Mouse (Mus musculus) layer of hippocampus, adult 6 months (tissue): Measurements from ENCODE around the gene Olfr1491. TPM values are rescaled to one million over a fixed set of nuclear protein-coding genes. Genes with fewer than 3 reads are reported as not detected.

Experiments
- long read RNA-seq, 2 experiments: library from polyadenylated mRNA; unstranded; transcript quantifications; one replicate each; pipeline ENCODE4 v2.0.0; 2019 to 2020
- polyA plus RNA-seq: library from polyadenylated mRNA; unstranded; fragments of <200 nt; fragmentation: Nextera tagmentation; gene quantifications from 2 replicates; pipeline ENCODE4 v1.2.3, GENCODE M21; 2021

The Olfr1491 gene
- polyA plus RNA-seq: not detected in 2 replicates
- long read RNA-seq, experiment 1: 0 reads
- long read RNA-seq, experiment 2: 0 reads

DNA sequence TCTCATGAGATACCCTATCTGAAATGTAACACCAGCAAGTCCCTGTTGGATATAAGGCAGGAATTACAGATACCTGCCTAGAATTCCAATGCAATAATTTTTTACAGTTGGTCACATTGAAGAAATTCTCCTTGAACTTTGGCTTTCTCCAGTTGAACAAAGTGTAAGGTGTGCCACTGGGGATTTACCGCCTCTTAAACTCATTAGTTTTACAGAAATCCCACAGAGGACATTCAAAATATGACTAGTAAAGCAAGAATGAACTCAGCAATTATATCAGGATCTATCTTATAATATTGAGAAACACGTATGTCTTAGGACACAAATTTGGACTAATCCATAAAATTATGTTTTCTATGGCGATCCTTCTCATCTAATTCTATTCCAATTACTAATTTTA is at the start of gene Olfr1491:
Olfr1491 (plus strand) TSS at position 301 of the 400 bp plus-strand sequence.

DNA sequence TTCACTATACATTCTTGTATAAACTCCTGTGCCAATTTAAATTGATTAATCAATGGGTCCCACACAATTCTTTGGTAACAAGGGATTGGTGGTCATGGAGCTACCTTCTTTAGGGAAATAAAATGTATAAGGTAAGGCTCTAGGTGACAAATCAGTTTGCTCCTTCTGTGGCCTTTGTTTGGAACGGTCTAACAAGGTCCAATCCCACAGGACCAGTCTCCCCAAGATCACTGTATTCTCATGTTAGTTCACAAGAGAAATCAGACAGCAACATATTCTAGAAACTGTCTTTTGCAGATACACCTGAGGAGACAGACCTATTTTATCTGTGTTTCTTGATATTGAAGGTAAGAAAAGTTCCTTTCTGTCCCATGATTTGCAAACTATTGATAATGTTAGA is 46.3 kb upstream of the Olfr1491 start, which contains the start of gene Olfr1490:
Olfr1490 (plus strand) TSS at position 301 of the 400 bp plus-strand sequence.

DNA sequence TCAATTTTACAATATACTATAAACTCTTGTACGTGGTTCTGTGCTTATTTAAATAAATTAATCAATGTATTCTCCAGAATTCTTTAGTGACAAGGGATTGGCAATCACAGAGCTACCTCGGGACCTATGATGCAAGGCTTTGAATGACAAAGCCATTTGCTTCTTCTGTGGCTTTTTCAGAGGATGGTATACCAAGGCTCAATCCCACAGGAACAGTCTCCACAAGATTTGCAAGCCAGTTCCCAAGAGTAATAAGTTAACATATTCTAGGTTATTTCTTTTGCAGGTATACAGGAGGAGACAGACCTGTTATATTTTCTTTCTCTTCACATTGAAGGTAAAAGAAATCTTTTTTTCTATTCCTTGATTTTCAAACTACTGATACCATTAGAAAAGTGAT is 25.9 kb downstream of the Olfr1491 start, which contains the start of gene Olfr1493-ps1:
Olfr1493-ps1 (plus strand) TSS at position 301 of the 400 bp plus-strand sequence.

DNA sequence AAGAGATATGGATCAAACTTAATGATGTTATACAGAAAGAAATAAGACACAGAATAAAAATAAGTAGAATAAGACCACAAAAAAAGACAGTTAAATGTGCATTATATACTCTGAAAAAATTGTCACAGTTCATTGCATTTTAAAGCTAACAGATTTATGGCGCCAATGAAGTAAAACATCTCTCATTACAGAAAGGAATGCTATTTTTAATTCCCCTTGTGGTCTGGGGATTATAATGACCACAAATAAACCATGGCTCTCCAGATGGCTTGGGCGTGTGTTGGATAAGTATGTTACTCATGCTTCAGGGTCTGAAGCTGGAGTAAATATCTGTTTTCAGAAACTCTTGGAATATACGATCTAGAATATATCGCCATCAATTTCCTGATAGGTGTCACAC is 42.4 kb downstream of the Olfr1491 start, which contains the start of gene Olfr1494:
Olfr1494 (plus strand) TSS at position 301 of the 400 bp plus-strand sequence.

Other genes starting within 250 kb of the Olfr1491 start
- gene Olfr1472, start 241.2 kb upstream of the Olfr1491 start, polyA plus RNA-seq: not detected in 2 replicates
- not detected in 2 replicates for gene Olfr1474, start 227.7 kb upstream of the Olfr1491 start, polyA plus RNA-seq
- not detected in 2 replicates for gene Olfr1475, start 217.1 kb upstream of the Olfr1491 start, polyA plus RNA-seq
- gene Olfr1477, start 196.7 kb upstream of the Olfr1491 start, polyA plus RNA-seq: not detected in 2 replicates
- not detected in 2 replicates for gene Olfr1480, start 169.4 kb upstream of the Olfr1491 start, polyA plus RNA-seq
- not detected in 2 replicates for gene Olfr1484, start 113.8 kb upstream of the Olfr1491 start, polyA plus RNA-seq
- gene Olfr1487, start 79.9 kb upstream of the Olfr1491 start, polyA plus RNA-seq: not detected in 2 replicates
- not detected in 2 replicates for gene Olfr1489, start 65.6 kb upstream of the Olfr1491 start, polyA plus RNA-seq
- gene Olfr1490, start 46.2 kb upstream of the Olfr1491 start, polyA plus RNA-seq: not detected in 2 replicates
- not detected in 2 replicates for gene Olfr1493-ps1, start 26.0 kb downstream of the Olfr1491 start, polyA plus RNA-seq
- not detected in 2 replicates for gene Olfr1494, start 42.5 kb downstream of the Olfr1491 start, polyA plus RNA-seq
- gene Olfr1495, start 67.3 kb downstream of the Olfr1491 start, polyA plus RNA-seq: not detected in 2 replicates
- gene Olfr1496, start 80.6 kb downstream of the Olfr1491 start, polyA plus RNA-seq: not detected in 2 replicates
- gene Olfr1497, start 100.9 kb downstream of the Olfr1491 start, polyA plus RNA-seq: not detected in 2 replicates
- gene Olfr1499, start 122.2 kb downstream of the Olfr1491 start, polyA plus RNA-seq: not detected in 2 replicates
- not detected in 2 replicates for gene Olfr1500, start 133.2 kb downstream of the Olfr1491 start, polyA plus RNA-seq
- not detected in 2 replicates for gene Olfr1501, start 153.4 kb downstream of the Olfr1491 start, polyA plus RNA-seq
- not detected in 2 replicates for gene Olfr1502, start 164.5 kb downstream of the Olfr1491 start, polyA plus RNA-seq
- gene Olfr1504, start 200.7 kb downstream of the Olfr1491 start, polyA plus RNA-seq: not detected in 2 replicates
- not detected in 2 replicates for gene Olfr1505, start 216.3 kb downstream of the Olfr1491 start, polyA plus RNA-seq